Comparison of ENCODE assay signal across 8 mouse cellular contexts in the genomic region with DNA sequence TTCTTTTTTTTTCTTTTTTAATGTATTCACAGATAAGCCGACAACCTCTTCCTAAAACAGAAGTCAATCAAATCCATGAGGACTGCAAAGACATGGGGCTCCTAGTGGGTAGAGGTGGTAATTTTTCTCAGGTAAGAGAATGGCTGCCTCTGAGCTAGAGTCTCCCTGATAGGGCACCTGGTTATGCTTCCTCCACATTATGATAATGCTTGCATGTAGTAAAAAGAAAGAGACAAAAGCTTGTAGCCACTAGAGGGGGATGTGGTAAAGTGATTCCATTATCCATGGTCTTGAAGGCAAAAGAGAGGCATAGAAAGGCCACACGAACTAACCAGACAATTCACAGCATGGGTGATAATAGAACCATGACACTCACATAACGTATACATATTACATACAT. TPM values are rescaled to one million over a fixed set of nuclear protein-coding genes. Genes with fewer than 3 reads are reported as not detected.
DNase-seq lines count a peak whose midpoint lies in the region; ATAC-seq lines count a peak whose summit lies in the region.

No protein-coding gene starts in this region.

- WGBS in hindbrain, embryonic 13.5 days, result 44% methylated on average over 3 of the region's 3 CpGs
- 49% methylated on average over 3 of the region's 3 CpGs for WGBS in hindbrain, embryonic 12.5 days

- H3K36me3 ChIP-seq in hindbrain, embryonic 13.5 days, result no peaks in the 10 kb centered on the region
- no peaks in the 10 kb centered on the region for H3K36me3 ChIP-seq in hindbrain, embryonic 12.5 days

- H3K4me2 ChIP-seq in hindbrain, embryonic 13.5 days, result no peak overlapping the region
- no peak overlapping the region for H3K4me2 ChIP-seq in hindbrain, embryonic 12.5 days (replicated peaks)

- no peaks in the 10 kb centered on the region for H3K9me3 ChIP-seq in hindbrain, embryonic 13.5 days
- H3K9me3 ChIP-seq in hindbrain, embryonic 12.5 days (replicated peaks), result no peaks in the 10 kb centered on the region

- peak; percentile 70 for DNase-seq in 416B (ENCODE audit: low read depth)
- DNase-seq in c-Kit-positive CD71-positive TER-119-negative erythroid progenitor cells, embryonic 14.5 days (ENCODE audit: low read depth), result peak; percentile 6
- DNase-seq in kidney, postnatal 14 days, result peak; percentile 41
- no peak for DNase-seq in natural killer cell, adult 2 months (ENCODE audit: low spot score in 2 of 2)
- no peak for DNase-seq in urinary bladder, postnatal 25 days (ENCODE audit: low spot score)
- no peak for DNase-seq in cerebellum, adult 9-11 months

- H3K4me1 ChIP-seq in hindbrain, embryonic 13.5 days (replicated peaks), result no peaks in the 10 kb centered on the region
- no peaks in the 10 kb centered on the region for H3K4me1 ChIP-seq in hindbrain, embryonic 12.5 days

- H3K27ac ChIP-seq in hindbrain, embryonic 13.5 days, result no peak overlapping the region
- H3K27ac ChIP-seq in hindbrain, embryonic 12.5 days, result no peak overlapping the region

- peak; percentile 66; the same call in 1 of the 2 replicates for ATAC-seq in hindbrain, embryonic 13.5 days (ENCODE audit: low FRiP score)
- no peak for ATAC-seq in hindbrain, embryonic 12.5 days (ENCODE audit: low FRiP score)

- H3K27me3 ChIP-seq in hindbrain, embryonic 13.5 days, result no peaks in the 10 kb centered on the region
- no peaks in the 10 kb centered on the region for H3K27me3 ChIP-seq in hindbrain, embryonic 12.5 days

- H3K4me3 ChIP-seq in hindbrain, embryonic 13.5 days, result no peak overlapping the region
- H3K4me3 ChIP-seq in hindbrain, embryonic 12.5 days, result no peak overlapping the region

- no peak overlapping the region for H3K9ac ChIP-seq in hindbrain, embryonic 13.5 days
- no peak overlapping the region for H3K9ac ChIP-seq in hindbrain, embryonic 12.5 days

RNA-seq across cellular contexts. Expression of gene Agxt2, which starts 42.1 kb away (rescaled TPM):
- polyA plus RNA-seq in hindbrain, embryonic 13.5 days (2015; fragmentation: Nextera tagmentation; extraction: Ambion mirVana), result not detected in 2 replicates
- not detected in 2 replicates for polyA plus RNA-seq in hindbrain, embryonic 12.5 days (2016; fragmentation: Nextera tagmentation; extraction: Ambion mirVana)

Comparison
In these comparisons a context has a peak if more than half of its experiments do, and no peak if none do; other contexts are left out.
1. DNase-seq: peak in 416B (single experiment), c-Kit-positive CD71-positive TER-119-negative erythroid progenitor cells, embryonic 14.5 days (single experiment) and kidney, postnatal 14 days (single experiment); none in natural killer cell, adult 2 months (0 of 2), urinary bladder, postnatal 25 days (single experiment) and cerebellum, adult 9-11 months (single experiment).